Mouse (Mus musculus): ENCODE measurements around the gene Wasl.

- TF ChIP-seq CTCF (IDR thresholded peaks at IDR 0.05; ENCODE audit: low read depth, low read length) (no peak), TAL1 (conservative IDR thresholded peaks at IDR 0.05; ENCODE audit: low read depth, low read length) (no peak)
These were observed 94.5 kb downstream of the Wasl start for GRCm38 (mm10) chr6:24570278-24570677.
